In the genomic region with DNA sequence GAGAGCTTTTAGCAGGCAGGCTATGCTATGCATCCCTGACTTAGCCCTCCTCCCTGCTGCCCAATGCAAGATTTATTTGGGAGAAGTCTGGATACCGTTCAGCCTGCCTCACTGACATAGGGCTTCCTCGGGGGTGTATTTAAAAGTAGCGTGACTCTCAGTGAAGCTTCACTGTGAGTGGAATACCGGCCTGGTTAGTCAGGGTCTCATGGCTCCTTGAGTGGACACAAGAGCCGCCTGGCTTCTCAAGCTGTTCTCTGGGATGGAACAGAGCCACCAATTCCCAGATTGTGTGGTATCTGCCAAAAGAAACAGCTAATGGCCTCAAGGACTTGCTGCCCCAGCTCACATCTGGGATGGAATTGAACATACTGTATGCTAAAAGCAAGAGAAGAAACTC, we compare ENCODE assay signal across 20 mouse cellular contexts. TPM values are rescaled to one million over a fixed set of nuclear protein-coding genes. Genes with fewer than 3 reads are reported as not detected.
A peak's percentile ranks its signal among the peaks of the same experiment; 100 is the strongest.
DNase-seq lines count a peak whose midpoint lies in the region; ATAC-seq lines count a peak whose summit lies in the region.
"Had no signal": no experiment of that assay in that cellular context is flagged by ENCODE, and none has a peak within 500 bp of the region (broad histone marks: within the 10 kb centered on the region; RNA-seq: fewer than 3 reads in every experiment).

No protein-coding gene starts in this region.

- H3K27ac ChIP-seq in heart, embryonic 12.5 days (ENCODE audit: poor library complexity, severe bottlenecking) = no peak overlapping the region
- H3K27ac ChIP-seq in hindbrain, embryonic 13.5 days = no peak overlapping the region
- H3K27ac ChIP-seq: embryonic facial prominence, embryonic 15.5 days; forebrain, embryonic 13.5 days; limb, embryonic 10.5 days; lung, embryonic 15.5 days; midbrain, embryonic 10.5 days had no signal

- intact Hi-C loops in left cerebral cortex, postnatal 4 days (cut with DNase I) = no loop called here
- intact Hi-C loops in left cerebral cortex, postnatal 36 days (cut with DNase I) = no loop called here

- no peaks in the 10 kb centered on the region for H3K36me3 ChIP-seq in heart, embryonic 12.5 days
- H3K36me3 ChIP-seq in hindbrain, embryonic 13.5 days = no peaks in the 10 kb centered on the region
- H3K36me3 ChIP-seq: embryonic facial prominence, embryonic 15.5 days; limb, embryonic 10.5 days; lung, embryonic 15.5 days; midbrain, embryonic 10.5 days had no signal

- no peak overlapping the region for H3K4me2 ChIP-seq in heart, embryonic 12.5 days
- no peak overlapping the region for H3K4me2 ChIP-seq in hindbrain, embryonic 13.5 days
- H3K4me2 ChIP-seq: embryonic facial prominence, embryonic 15.5 days; forebrain, embryonic 13.5 days; liver, embryonic 11.5 days; lung, embryonic 15.5 days had no signal

- WGBS in heart, embryonic 12.5 days = 65% methylated on average over 5 of the region's 5 CpGs
- WGBS in hindbrain, embryonic 13.5 days = 81% methylated on average over 5 of the region's 5 CpGs

- no peaks in the 10 kb centered on the region for H3K9me3 ChIP-seq in heart, embryonic 12.5 days (replicated peaks)
- no peaks in the 10 kb centered on the region for H3K9me3 ChIP-seq in hindbrain, embryonic 13.5 days
- H3K9me3 ChIP-seq: embryonic facial prominence, embryonic 15.5 days; forebrain, embryonic 13.5 days; limb, embryonic 10.5 days; lung, embryonic 15.5 days; midbrain, embryonic 10.5 days had no signal

- no peak for ATAC-seq in heart, embryonic 12.5 days (ENCODE audit: insufficient number of reproducible peaks, low FRiP score)
- no peak for ATAC-seq in hindbrain, embryonic 13.5 days (ENCODE audit: low FRiP score)
- ATAC-seq: forebrain, embryonic 13.5 days; inflammation-experienced regulatory T-cells, adult 6 months had no signal

- no peak overlapping the region for H3K4me3 ChIP-seq in heart, embryonic 12.5 days
- no peak overlapping the region for H3K4me3 ChIP-seq in hindbrain, embryonic 13.5 days
- H3K4me3 ChIP-seq: embryonic facial prominence, embryonic 15.5 days; forebrain, embryonic 13.5 days; limb, embryonic 10.5 days; lung, embryonic 15.5 days; midbrain, embryonic 10.5 days had no signal

- H3K9ac ChIP-seq in heart, embryonic 12.5 days = no peak overlapping the region
- H3K9ac ChIP-seq in hindbrain, embryonic 13.5 days = no peak overlapping the region
- H3K9ac ChIP-seq: embryonic facial prominence, embryonic 15.5 days; forebrain, embryonic 13.5 days; lung, embryonic 15.5 days had no signal

- DNase-seq in heart, adult 11 months = peak; percentile 90
- DNase-seq in left cerebral cortex, postnatal 4 days = peak; percentile 41
- DNase-seq in left cerebral cortex, postnatal 36 days (ENCODE audit: low spot score in 2 of 2) = no peak
- DNase-seq in 3134 (ENCODE audit: extremely low read depth, insufficient read length, low spot score) (peak; percentile 62), 3T3-L1 (ENCODE audit: low read depth, low spot score) (peak; percentile 34)
- DNase-seq in B cell, adult 2 months = no peak
- DNase-seq: adrenal gland, postnatal 25 days; cerebellum, adult 8-10 months; right cerebral cortex, postnatal 25 days; thymus, postnatal 4 days had no signal

- H3K27me3 ChIP-seq in heart, embryonic 12.5 days (replicated peaks) = no peaks in the 10 kb centered on the region
- 0 out of 2 replicates have a peak, but pooled peaks cover 2% of the 10 kb centered on the region for H3K27me3 ChIP-seq in hindbrain, embryonic 13.5 days
- H3K27me3 ChIP-seq: CH12.LX; embryonic facial prominence, embryonic 15.5 days; lung, embryonic 15.5 days had no signal

- peaks cover 59% of the 10 kb centered on the region for H3K4me1 ChIP-seq in heart, embryonic 12.5 days (replicated peaks)
- H3K4me1 ChIP-seq in hindbrain, embryonic 13.5 days (replicated peaks) = peaks cover 4% of the 10 kb centered on the region

RNA-seq across cellular contexts. Expression of a gene that starts 43.1 kb away (rescaled TPM):
- 0.37 and 0.68 TPM in 2 replicates for polyA plus RNA-seq in heart, embryonic 12.5 days (2016; fragmentation: Nextera tagmentation; extraction: Ambion mirVana)
- total RNA-seq in left cerebral cortex, postnatal 4 days (2021) = 1 to 10 TPM in 1 of 2 experiments, under 1 TPM in 1; 0.77 to 1.5 TPM
- total RNA-seq in left cerebral cortex, postnatal 36 days (2021) = 1 to 10 TPM; 3.5 to 4.3 TPM
- polyA plus RNA-seq in hindbrain, embryonic 13.5 days (2015; fragmentation: Nextera tagmentation; extraction: Ambion mirVana) = 3.1 and 4.5 TPM in 2 replicates
- total RNA-seq: adrenal gland, postnatal 25 days had no signal

Comparison
In these comparisons a context has a peak if more than half of its experiments do, and no peak if none do; other contexts are left out.
1. DNase-seq: peak in heart, adult 11 months (single experiment), left cerebral cortex, postnatal 4 days (single experiment), 3134 (single experiment) and 3T3-L1 (single experiment); none in left cerebral cortex, postnatal 36 days (0 of 2) and B cell, adult 2 months (0 of 2).